Comparison of ENCODE assay signal across 22 mouse cellular contexts in the genomic region with DNA sequence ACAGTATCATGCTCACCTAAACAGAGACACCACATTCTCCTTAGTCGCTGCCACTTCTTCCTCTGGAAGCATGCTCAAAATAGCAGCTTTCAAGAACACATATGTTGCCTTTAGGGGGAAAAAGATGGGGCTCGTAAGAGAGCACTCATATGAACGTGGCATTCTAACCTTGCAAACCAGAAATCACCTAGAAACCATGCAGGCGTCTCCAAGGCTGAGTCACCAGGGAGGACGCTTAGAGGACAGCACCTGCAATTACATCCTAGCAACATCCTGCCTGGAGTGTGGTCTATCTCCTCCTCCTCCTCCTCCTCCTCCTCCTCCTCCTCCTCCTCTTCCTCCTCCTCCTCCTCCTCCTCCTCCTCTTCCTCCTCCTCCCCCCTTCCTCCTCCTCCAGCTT.
"Had no signal": no experiment of that assay in that cellular context is flagged by ENCODE, and none has a peak within 500 bp of the region (broad histone marks: within the 10 kb centered on the region; RNA-seq: fewer than 3 reads in every experiment).

No protein-coding gene starts in this region.

- H3K9ac ChIP-seq: limb, embryonic 13.5 days; liver, embryonic 12.5 days; liver, embryonic 15.5 days; lung, embryonic 15.5 days; midbrain, embryonic 13.5 days; neural tube, embryonic 13.5 days had no signal

- DNase-seq: kidney, postnatal 25 days; liver; lung, adult 18-20 months; lung, postnatal 10 days; lung, postnatal 36 days; retina, postnatal 1 day; right cerebral cortex, postnatal 25 days; thymus, adult 18-20 months; thymus, postnatal 14 days; thymus, postnatal 4 days had no signal

- H3K9me3 ChIP-seq: limb, embryonic 10.5 days; limb, embryonic 13.5 days; liver, embryonic 12.5 days; liver, embryonic 15.5 days; lung, embryonic 15.5 days; megakaryocyte, embryonic 14.5 days; midbrain, embryonic 10.5 days; midbrain, embryonic 13.5 days; neural tube, embryonic 13.5 days had no signal

- H3K27me3 ChIP-seq: limb, embryonic 13.5 days; liver, embryonic 12.5 days; liver, embryonic 15.5 days; lung, embryonic 15.5 days; midbrain, embryonic 13.5 days; neural tube, embryonic 13.5 days had no signal

- H3K36me3 ChIP-seq: limb, embryonic 10.5 days; liver, embryonic 12.5 days; liver, embryonic 15.5 days; lung, embryonic 15.5 days; midbrain, embryonic 10.5 days had no signal

- ATAC-seq: liver, embryonic 12.5 days; midbrain, embryonic 13.5 days; midbrain, embryonic 16.5 days had no signal

- H3K4me3 ChIP-seq: limb, embryonic 10.5 days; limb, embryonic 13.5 days; liver, embryonic 12.5 days; liver, embryonic 15.5 days; lung, embryonic 15.5 days; megakaryocyte, embryonic 14.5 days; midbrain, embryonic 10.5 days; midbrain, embryonic 13.5 days; myocyte; neural tube, embryonic 13.5 days had no signal

- H3K27ac ChIP-seq: kidney, postnatal 0 days; limb, embryonic 10.5 days; limb, embryonic 13.5 days; liver, embryonic 12.5 days; liver, embryonic 15.5 days; lung, embryonic 15.5 days; midbrain, embryonic 10.5 days; midbrain, embryonic 13.5 days; neural tube, embryonic 13.5 days had no signal

- H3K4me1 ChIP-seq: liver, embryonic 12.5 days; liver, embryonic 15.5 days; megakaryocyte, embryonic 14.5 days; midbrain, embryonic 10.5 days; midbrain, embryonic 13.5 days; neural tube, embryonic 13.5 days had no signal

- H3K4me2 ChIP-seq: limb, embryonic 13.5 days; liver, embryonic 12.5 days; liver, embryonic 15.5 days; lung, embryonic 15.5 days; midbrain, embryonic 13.5 days; neural tube, embryonic 13.5 days had no signal
